Mouse (Mus musculus) kidney, postnatal 36 days (tissue): ENCODE data around the gene Zbed6.
"Not testable (repeated sequence)": the region's sequence is repeated elsewhere in the genome, so short reads cannot be mapped to it uniquely, and the experiment has no call there.

Source experiments
- DNase-seq, 2 experiments: peaks; one replicate each; pipeline ENCODE4 v3.0.0; 2021 to 2022; ENCODE audit warnings: mixed read lengths in 2 of 2

Zbed6 gene

GRCm38 (mm10) chr1:133660466-133661202 lies at the start of gene Zbed6:
Gene Zbed6, minus strand, starts transcription at chr1:133660885.
- peak; percentile 82 to 89 for DNase-seq

- DNase-seq = no peak
Measured at GRCm38 (mm10) chr1:133709292-133709691, 48.6 kb upstream of the Zbed6 start.

- DNase-seq = peak; percentile 30 to 69
Measured at GRCm38 (mm10) chr1:133701824-133702223, 41.1 kb upstream of the Zbed6 start.

GRCm38 (mm10) chr1:133697935-133698620 lies 37.4 kb upstream of the Zbed6 start:
- no peak for DNase-seq

- DNase-seq = peak; percentile 88 to 90
Measured at GRCm38 (mm10) chr1:133695901-133696300, 35.2 kb upstream of the Zbed6 start.

- DNase-seq = peak; percentile 22 to 32
Measured at GRCm38 (mm10) chr1:133694876-133695275, 34.2 kb upstream of the Zbed6 start.

- DNase-seq = peak; percentile 38 to 48
Measured at GRCm38 (mm10) chr1:133694301-133694700, 33.6 kb upstream of the Zbed6 start.

- DNase-seq = no peak
Measured at GRCm38 (mm10) chr1:133693536-133694114, 32.9 kb upstream of the Zbed6 start.

GRCm38 (mm10) chr1:133692195-133692594 lies 31.5 kb upstream of the Zbed6 start:
- peak in 1 of 2 experiments; percentile 17 for DNase-seq

GRCm38 (mm10) chr1:133691046-133691445 lies 30.4 kb upstream of the Zbed6 start:
- DNase-seq = no peak

- no peak for DNase-seq
Measured at GRCm38 (mm10) chr1:133689897-133690296, 29.2 kb upstream of the Zbed6 start, which contains the start of gene Lax1. Gene Lax1, minus strand, starts transcription at chr1:133690108.

GRCm38 (mm10) chr1:133688301-133688700 lies 27.6 kb upstream of the Zbed6 start:
- no peak for DNase-seq

GRCm38 (mm10) chr1:133685749-133686519 lies 25.2 kb upstream of the Zbed6 start:
- peak; percentile 69 to 91 for DNase-seq

- no peak for DNase-seq
Measured at GRCm38 (mm10) chr1:133671801-133672200, 11.1 kb upstream of the Zbed6 start.

- DNase-seq = no peak
Measured at GRCm38 (mm10) chr1:133671266-133671665, 10.6 kb upstream of the Zbed6 start.

- DNase-seq = no peak
Measured at GRCm38 (mm10) chr1:133670776-133671175, 10.1 kb upstream of the Zbed6 start.

GRCm38 (mm10) chr1:133670190-133670589 lies 9.5 kb upstream of the Zbed6 start:
- DNase-seq = no peak

- no peak for DNase-seq
Measured at GRCm38 (mm10) chr1:133668618-133669017, 7.9 kb upstream of the Zbed6 start.

GRCm38 (mm10) chr1:133667721-133668120 lies 7.0 kb upstream of the Zbed6 start:
- no peak for DNase-seq

- not testable (repeated sequence) for DNase-seq
Measured at GRCm38 (mm10) chr1:133665713-133666112, 5.0 kb upstream of the Zbed6 start.

- DNase-seq = no peak
Measured at GRCm38 (mm10) chr1:133664203-133664970, 3.7 kb upstream of the Zbed6 start.

GRCm38 (mm10) chr1:133663427-133663826 lies 2.7 kb upstream of the Zbed6 start:
- DNase-seq = no peak
